Mouse (Mus musculus): ENCODE data around the gene Ppp1r8. TPM values are rescaled to one million over a fixed set of nuclear protein-coding genes. Genes with fewer than 3 reads are reported as not detected.
A peak's percentile ranks its signal among the peaks of the same experiment; 100 is the strongest.

Gene Ppp1r8
- polyA plus RNA-seq, 1 experiment from 2014 or later, result 60.2 TPM

DNA sequence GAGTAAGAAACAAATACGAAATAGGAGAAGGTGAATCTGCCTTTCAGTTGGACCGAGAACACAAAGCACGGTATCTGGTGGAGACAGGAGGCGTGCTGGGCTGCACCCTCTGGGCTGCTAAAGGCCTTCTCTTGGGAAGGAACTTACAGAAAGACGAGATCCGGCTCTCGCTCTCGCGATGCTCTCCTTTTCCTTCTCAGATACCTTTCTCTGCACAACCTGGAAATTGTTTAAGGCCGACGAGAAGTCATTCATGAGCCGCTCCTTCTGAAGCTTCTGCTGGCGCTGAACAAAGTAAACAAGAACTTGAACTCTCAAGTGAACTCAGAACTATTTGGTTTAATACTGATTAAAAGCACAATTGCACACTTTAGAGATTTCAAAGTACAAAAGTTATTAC lies 20.0 kb upstream of the Ppp1r8 start:
- no peak overlapping the region for H3K4me3 ChIP-seq (ENCODE audit: low read length)
- H3K4me2 ChIP-seq (ENCODE audit: low read depth, low read length), result no peak overlapping the region
- no peaks in the 10 kb centered on the region for H3K9me3 ChIP-seq (ENCODE audit: control insufficient read depth, low read length)
- H3K36me3 ChIP-seq (ENCODE audit: control insufficient read depth, insufficient read depth, low read length), result peaks cover 19% of the 10 kb centered on the region
- no peaks in the 10 kb centered on the region for H3K27me3 ChIP-seq (replicated peaks; ENCODE audit: control insufficient read depth, insufficient read depth, low read length)
- 65% methylated on average over 13 of the region's 13 CpGs for WGBS
- ATAC-seq, result peak; percentile 86
- H3K9ac ChIP-seq (ENCODE audit: low read depth, low read length), result no peak overlapping the region
- peak overlapping the region; percentile 35 for H3K27ac ChIP-seq (ENCODE audit: low read length)
- no peaks in the 10 kb centered on the region for H3K4me1 ChIP-seq (ENCODE audit: control insufficient read depth, insufficient read depth, low read length)

GRCm38 (mm10) chr4:132860880-132861279 lies 17.9 kb upstream of the Ppp1r8 start:
- WGBS, result 93% methylated on average over 1 of the region's 1 CpGs
- Histone ChIP-seq H3K9me3 (ENCODE audit: control insufficient read depth, low read length) (no peaks in the 10 kb centered on the region), H3K27me3 (replicated peaks; ENCODE audit: control insufficient read depth, insufficient read depth, low read length) (no peaks in the 10 kb centered on the region), H3K4me1 (ENCODE audit: control insufficient read depth, insufficient read depth, low read length) (no peaks in the 10 kb centered on the region), H3K27ac (ENCODE audit: low read length) (no peak overlapping the region), H3K4me3 (ENCODE audit: low read length) (no peak overlapping the region), H3K9ac (ENCODE audit: low read depth, low read length) (no peak overlapping the region), H3K4me2 (ENCODE audit: low read depth, low read length) (no peak overlapping the region), H3K36me3 (ENCODE audit: control insufficient read depth, insufficient read depth, low read length) (peaks cover 17% of the 10 kb centered on the region)
- ATAC-seq, result no peak

DNA sequence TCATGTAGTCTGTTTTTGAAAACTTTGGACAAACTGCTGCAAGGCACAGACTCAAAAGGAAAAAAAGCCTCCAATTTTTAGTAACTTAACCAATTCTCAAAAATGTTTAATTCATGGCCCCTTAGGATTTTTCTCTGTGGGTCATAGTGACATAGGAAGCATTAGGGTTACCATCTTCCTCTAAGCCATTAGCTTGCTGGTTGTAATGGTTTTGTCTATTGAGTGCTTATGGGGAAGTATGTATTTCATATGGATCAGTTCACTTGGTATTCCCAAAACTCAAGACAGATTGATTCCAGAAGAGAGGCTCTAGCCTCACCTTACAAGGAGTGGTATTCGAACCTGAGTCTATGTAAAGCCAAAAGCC lies 719 bp upstream of the Ppp1r8 start:
- Histone ChIP-seq H3K4me2 (ENCODE audit: low read depth, low read length) (peak overlapping the region; percentile 70), H3K27ac (ENCODE audit: low read length) (no peak overlapping the region), H3K4me1 (ENCODE audit: control insufficient read depth, insufficient read depth, low read length) (peaks cover 9% of the 10 kb centered on the region), H3K9me3 (ENCODE audit: control insufficient read depth, low read length) (0 out of 2 replicates have a peak, but pooled peaks cover 2% of the 10 kb centered on the region), H3K9ac (ENCODE audit: low read depth, low read length) (peak overlapping the region; percentile 92; the same call in 1 of the 2 replicates), H3K4me3 (ENCODE audit: low read length) (no peak overlapping the region; the same call in 1 of the 2 replicates), H3K27me3 (replicated peaks; ENCODE audit: control insufficient read depth, insufficient read depth, low read length) (no peaks in the 10 kb centered on the region), H3K36me3 (ENCODE audit: control insufficient read depth, insufficient read depth, low read length) (no peaks in the 10 kb centered on the region)
- 82% methylated on average over 1 of the region's 1 CpGs for WGBS
- ATAC-seq, result no peak

- no peak; the same call in none of the 2 replicates for ATAC-seq
- H3K9me3 ChIP-seq (ENCODE audit: control insufficient read depth, low read length), result 0 out of 2 replicates have a peak, but pooled peaks cover 2% of the 10 kb centered on the region
Measured at GRCm38 (mm10) chr4:132842281-132842906, 575 bp downstream of the Ppp1r8 start.

DNA sequence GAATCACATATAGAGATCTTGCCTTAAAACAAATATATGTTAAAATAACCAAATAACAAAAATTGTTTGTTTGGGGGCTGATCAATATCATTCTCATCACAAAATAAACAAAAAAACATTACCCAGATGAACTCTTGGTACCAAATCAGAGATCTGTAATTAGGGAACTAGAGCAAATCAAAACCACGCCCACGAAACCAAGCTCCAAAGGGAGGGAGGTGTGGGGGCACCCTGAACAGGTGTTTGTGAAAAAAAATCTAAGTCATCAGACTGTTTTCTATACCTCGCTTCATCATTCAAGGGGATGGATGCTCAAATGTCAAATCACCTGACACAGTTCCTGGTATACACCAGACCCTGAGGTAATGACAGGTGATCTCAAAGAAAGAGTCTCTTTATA lies 1.5 kb downstream of the Ppp1r8 start:
- peak overlapping the region; percentile 92 for H3K9ac ChIP-seq (ENCODE audit: low read depth, low read length)
- peaks cover 9% of the 10 kb centered on the region for H3K4me1 ChIP-seq (ENCODE audit: control insufficient read depth, insufficient read depth, low read length)
- no peak overlapping the region for H3K27ac ChIP-seq (ENCODE audit: low read length)
- H3K4me3 ChIP-seq (ENCODE audit: low read length), result peak overlapping the region; percentile 90
- peak overlapping the region; percentile 74 for H3K4me2 ChIP-seq (ENCODE audit: low read depth, low read length)
- 68% methylated on average over 3 of the region's 3 CpGs for WGBS
- no peaks in the 10 kb centered on the region for H3K27me3 ChIP-seq (replicated peaks; ENCODE audit: control insufficient read depth, insufficient read depth, low read length)
- H3K36me3 ChIP-seq (ENCODE audit: control insufficient read depth, insufficient read depth, low read length), result 0 out of 2 replicates have a peak, but pooled peaks cover 5% of the 10 kb centered on the region
- H3K9me3 ChIP-seq (ENCODE audit: control insufficient read depth, low read length), result no peaks in the 10 kb centered on the region
- no peak for ATAC-seq

More at GRCm38 (mm10) chr4:132842281-132842906, 575 bp downstream of the Ppp1r8 start:
- H3K4me2 ChIP-seq (ENCODE audit: low read depth, low read length), result peak overlapping the region; percentile 74
- H3K9ac ChIP-seq (ENCODE audit: low read depth, low read length), result peak overlapping the region; percentile 92
- under 1% methylated on average over 30 of the region's 30 CpGs for WGBS
- peaks cover 9% of the 10 kb centered on the region for H3K4me1 ChIP-seq (ENCODE audit: control insufficient read depth, insufficient read depth, low read length)
- 0 out of 2 replicates have a peak, but pooled peaks cover under 1% of the 10 kb centered on the region for H3K36me3 ChIP-seq (ENCODE audit: control insufficient read depth, insufficient read depth, low read length)
- no peaks in the 10 kb centered on the region for H3K27me3 ChIP-seq (replicated peaks; ENCODE audit: control insufficient read depth, insufficient read depth, low read length)
- peak overlapping the region; percentile 90 for H3K4me3 ChIP-seq (ENCODE audit: low read length)
- H3K27ac ChIP-seq (ENCODE audit: low read length), result peak overlapping the region; percentile 67

- H3K27ac ChIP-seq (ENCODE audit: low read length), result no peak overlapping the region
- H3K4me3 ChIP-seq (ENCODE audit: low read length), result no peak overlapping the region
- peaks cover 20% of the 10 kb centered on the region for H3K36me3 ChIP-seq (ENCODE audit: control insufficient read depth, insufficient read depth, low read length)
- no peak overlapping the region for H3K9ac ChIP-seq (ENCODE audit: low read depth, low read length)
- no peak overlapping the region for H3K4me2 ChIP-seq (ENCODE audit: low read depth, low read length)
- no peaks in the 10 kb centered on the region for H3K4me1 ChIP-seq (ENCODE audit: control insufficient read depth, insufficient read depth, low read length)
- H3K27me3 ChIP-seq (replicated peaks; ENCODE audit: control insufficient read depth, insufficient read depth, low read length), result no peaks in the 10 kb centered on the region
- ATAC-seq, result 0 out of 2 replicates have a peak, but pooled peaks have one; percentile 16
- 72% methylated on average over 8 of the region's 8 CpGs for WGBS
- H3K9me3 ChIP-seq (ENCODE audit: control insufficient read depth, low read length), result no peaks in the 10 kb centered on the region
Measured at GRCm38 (mm10) chr4:132823614-132824366, 19.2 kb downstream of the Ppp1r8 start.

GRCm38 (mm10) chr4:132818442-132818841 lies 24.5 kb downstream of the Ppp1r8 start:
- 45% methylated on average over 2 of the region's 2 CpGs for WGBS

GRCm38 (mm10) chr4:132816855-132817254 lies 26.1 kb downstream of the Ppp1r8 start:
- Histone ChIP-seq H3K9ac (ENCODE audit: low read depth, low read length) (no peak overlapping the region), H3K36me3 (ENCODE audit: control insufficient read depth, insufficient read depth, low read length) (no peaks in the 10 kb centered on the region), H3K4me2 (ENCODE audit: low read depth, low read length) (no peak overlapping the region), H3K9me3 (ENCODE audit: control insufficient read depth, low read length) (no peaks in the 10 kb centered on the region), H3K4me3 (ENCODE audit: low read length) (no peak overlapping the region), H3K27me3 (replicated peaks; ENCODE audit: control insufficient read depth, insufficient read depth, low read length) (no peaks in the 10 kb centered on the region), H3K4me1 (ENCODE audit: control insufficient read depth, insufficient read depth, low read length) (no peaks in the 10 kb centered on the region), H3K27ac (ENCODE audit: low read length) (no peak overlapping the region)
- ATAC-seq, result no peak
- 59% methylated on average over 2 of the region's 2 CpGs for WGBS

More at GRCm38 (mm10) chr4:132818442-132818841, 24.5 kb downstream of the Ppp1r8 start:
- no peak for ATAC-seq
- no peaks in the 10 kb centered on the region for H3K9me3 ChIP-seq (ENCODE audit: control insufficient read depth, low read length)
- H3K4me3 ChIP-seq (ENCODE audit: low read length), result no peak overlapping the region
- no peaks in the 10 kb centered on the region for H3K36me3 ChIP-seq (ENCODE audit: control insufficient read depth, insufficient read depth, low read length)
- no peaks in the 10 kb centered on the region for H3K27me3 ChIP-seq (replicated peaks; ENCODE audit: control insufficient read depth, insufficient read depth, low read length)
- no peaks in the 10 kb centered on the region for H3K4me1 ChIP-seq (ENCODE audit: control insufficient read depth, insufficient read depth, low read length)
- no peak overlapping the region for H3K9ac ChIP-seq (ENCODE audit: low read depth, low read length)
- H3K27ac ChIP-seq (ENCODE audit: low read length), result no peak overlapping the region
- H3K4me2 ChIP-seq (ENCODE audit: low read depth, low read length), result no peak overlapping the region

DNA sequence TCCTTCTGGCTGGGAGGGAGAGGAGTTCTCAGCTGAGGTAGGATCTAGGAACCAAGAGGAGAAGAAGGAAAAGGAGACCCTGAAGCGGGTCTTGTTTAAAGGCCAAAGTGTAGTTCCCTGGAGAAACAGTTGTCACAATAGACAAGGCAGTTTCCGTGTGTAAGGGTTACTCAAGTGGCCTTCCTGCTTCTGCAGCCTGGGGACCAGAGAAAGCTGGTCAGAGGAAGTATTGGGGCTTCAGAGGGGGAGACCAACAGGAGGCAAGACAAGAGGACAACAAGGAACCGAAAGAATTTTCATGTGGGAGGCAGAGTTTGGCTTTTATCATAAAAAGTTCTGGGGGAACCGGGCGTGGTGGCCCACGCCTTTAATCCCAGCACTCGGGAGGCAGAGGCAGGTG lies 26.6 kb downstream of the Ppp1r8 start:
- no peaks in the 10 kb centered on the region for H3K27me3 ChIP-seq (replicated peaks; ENCODE audit: control insufficient read depth, insufficient read depth, low read length)
- WGBS, result 84% methylated on average over 7 of the region's 7 CpGs
- H3K36me3 ChIP-seq (ENCODE audit: control insufficient read depth, insufficient read depth, low read length), result no peaks in the 10 kb centered on the region
- no peak for ATAC-seq
- H3K4me2 ChIP-seq (ENCODE audit: low read depth, low read length), result no peak overlapping the region
- no peak overlapping the region; the same call in 1 of the 2 replicates for H3K27ac ChIP-seq (ENCODE audit: low read length)
- H3K4me1 ChIP-seq (ENCODE audit: control insufficient read depth, insufficient read depth, low read length), result no peaks in the 10 kb centered on the region
- no peaks in the 10 kb centered on the region for H3K9me3 ChIP-seq (ENCODE audit: control insufficient read depth, low read length)
- H3K4me3 ChIP-seq (ENCODE audit: low read length), result no peak overlapping the region
- no peak overlapping the region for H3K9ac ChIP-seq (ENCODE audit: low read depth, low read length)

All from intestine, embryonic 16.5 days (tissue).